Mouse (Mus musculus) T-helper 1 cell (primary cell): ENCODE measurements around the gene Shisa5.

Experiments used
- in situ Hi-C: fragments of 300-600 bp; cut with MboI, MseI; formaldehyde crosslinking; loops from one replicate; pipeline ENCODE4 v1.15.1; 2025; ENCODE audit warnings: high pct_unique_total_duplicates

Gene Shisa5

DNA sequence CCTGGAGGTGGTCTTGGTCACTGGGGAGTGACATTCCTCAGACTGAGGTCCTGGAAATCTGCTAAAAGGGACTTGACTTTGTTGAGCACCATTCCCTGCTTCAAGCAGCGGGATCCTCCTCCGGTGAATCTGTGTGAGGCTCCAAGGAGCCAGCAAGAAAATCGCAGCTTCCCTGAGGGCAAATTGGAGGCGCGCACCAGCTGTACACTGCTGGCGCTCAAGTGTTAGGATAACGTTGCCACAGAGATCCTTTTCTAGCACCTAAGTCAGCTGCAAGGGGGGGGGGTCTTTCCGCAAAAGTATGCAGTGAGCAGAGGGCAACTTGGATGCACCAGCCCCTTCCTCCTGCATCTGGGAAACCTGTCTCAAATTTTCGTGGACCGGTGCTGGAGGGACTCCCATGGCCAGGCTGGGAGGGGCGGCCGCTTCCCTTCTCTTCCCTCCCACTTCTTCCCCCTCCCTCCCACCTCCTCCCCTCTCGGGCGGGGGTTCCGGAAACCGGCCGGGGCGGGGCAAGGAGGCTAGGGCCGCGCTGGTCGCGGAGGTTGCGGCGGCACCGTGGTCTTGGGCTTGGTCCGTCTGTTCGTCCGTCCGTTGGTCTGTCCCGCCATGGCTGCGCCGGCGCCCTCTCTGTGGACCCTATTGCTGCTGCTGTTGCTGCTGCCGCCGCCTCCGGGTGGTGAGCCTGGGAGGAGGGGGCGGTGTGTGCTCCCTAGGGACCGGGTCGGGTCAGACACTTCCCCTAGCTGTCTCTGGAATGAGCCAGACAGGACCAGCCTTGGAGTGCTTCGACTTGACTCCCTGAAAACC, at the start of gene Shisa5:
Gene Shisa5, plus strand, starts transcription at position 480 of the 810 bp plus-strand sequence.
- in situ Hi-C loops = no loop called here

DNA sequence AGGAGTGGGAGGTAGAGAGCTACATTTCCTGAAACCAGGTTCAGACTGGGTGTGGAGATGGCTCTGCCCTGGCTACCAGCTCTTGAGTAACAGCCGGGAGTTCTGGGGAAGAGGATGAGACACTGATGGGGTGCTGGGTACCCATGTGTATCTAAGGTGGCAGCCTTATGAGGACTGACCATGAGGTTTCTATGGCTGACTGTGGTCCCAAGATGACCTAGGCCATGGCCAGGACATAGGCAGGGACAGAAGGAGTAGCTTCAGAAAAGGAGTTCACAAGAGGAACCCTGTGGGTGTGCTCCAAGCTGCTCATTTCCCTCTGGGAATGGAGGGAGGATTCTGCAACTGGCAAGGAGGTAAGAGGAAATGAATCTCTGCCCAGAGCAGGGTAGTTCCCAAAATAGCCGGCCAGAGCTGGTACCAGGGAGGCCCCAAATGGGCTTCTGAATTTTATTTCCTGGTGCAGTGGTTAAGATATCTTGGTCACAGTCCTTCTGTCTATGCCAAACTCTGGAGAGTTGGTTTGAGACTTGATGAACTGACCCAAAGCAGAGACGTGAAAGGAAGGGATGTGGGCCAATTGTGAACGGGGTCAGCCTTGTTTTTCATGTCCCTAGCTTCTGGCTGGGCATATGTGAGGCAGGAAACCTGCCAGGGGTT, 48.4 kb upstream of the Shisa5 start:
- in situ Hi-C loops = loop anchor here (5.0 to 10.0 kb wide), 2 partner anchors 67 to 1255 kb away; partner anchors contain the start of genes Cspg5 and Trex1

DNA sequence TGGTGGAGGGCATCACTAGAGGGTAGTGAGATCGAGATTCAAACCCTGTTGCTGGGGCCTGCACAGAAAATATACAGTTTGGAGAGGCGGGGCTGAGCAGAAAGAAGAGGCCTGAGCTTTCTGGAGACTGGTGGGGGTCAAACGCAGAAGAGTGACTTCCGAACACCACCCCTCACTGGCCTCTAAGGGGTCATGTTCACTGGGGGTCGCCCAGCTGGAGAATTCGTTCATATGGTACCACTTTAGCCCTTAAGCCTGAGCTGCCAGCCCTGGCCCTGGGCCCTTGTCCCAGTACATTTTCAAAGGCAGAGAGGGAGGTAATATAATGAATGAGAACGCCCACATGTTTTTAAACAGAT, 47.9 kb upstream of the Shisa5 start:
- in situ Hi-C loops = loop anchor here (5.0 kb wide), 1 partner anchor 67 kb away; the partner anchor contains the start of gene Trex1

DNA sequence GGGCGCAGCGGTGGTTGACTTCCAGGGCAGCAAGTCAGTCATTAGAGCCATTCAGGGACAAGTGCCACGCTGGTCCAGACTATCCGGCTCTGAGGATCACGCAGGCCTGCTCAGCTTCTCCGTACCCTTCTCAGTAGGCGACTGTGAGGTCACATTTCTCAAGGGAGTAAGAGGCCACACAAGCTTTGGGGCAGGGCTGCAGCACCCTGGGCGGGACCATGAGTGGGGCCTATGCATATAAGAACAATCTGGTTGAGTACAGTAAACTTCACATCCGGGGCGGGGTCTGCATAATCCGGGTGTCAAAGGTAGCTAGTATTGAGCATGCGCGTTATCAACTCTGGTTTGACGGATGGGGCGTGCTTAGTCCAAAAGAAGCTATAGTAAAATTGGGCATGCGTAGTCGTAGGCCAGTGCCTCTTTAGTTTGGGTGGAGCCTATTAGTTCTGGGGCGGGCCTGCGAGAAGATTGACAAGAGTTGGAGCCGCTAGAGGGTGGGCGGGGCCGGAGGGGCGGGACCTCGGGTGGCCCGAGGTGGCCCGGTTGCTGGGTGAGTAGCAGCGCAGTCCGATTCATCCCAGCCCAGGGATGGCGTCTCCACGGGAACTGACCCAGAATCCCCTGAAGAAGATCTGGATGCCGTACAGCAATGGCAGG, 46.8 kb upstream of the Shisa5 start, which contains the start of gene Pfkfb4:
Gene Pfkfb4, plus strand, starts transcription at position 351 of the 657 bp plus-strand sequence.
- in situ Hi-C loops = loop anchor here (5.0 kb wide), 1 partner anchor 66 kb away; the partner anchor contains the start of gene Trex1

DNA sequence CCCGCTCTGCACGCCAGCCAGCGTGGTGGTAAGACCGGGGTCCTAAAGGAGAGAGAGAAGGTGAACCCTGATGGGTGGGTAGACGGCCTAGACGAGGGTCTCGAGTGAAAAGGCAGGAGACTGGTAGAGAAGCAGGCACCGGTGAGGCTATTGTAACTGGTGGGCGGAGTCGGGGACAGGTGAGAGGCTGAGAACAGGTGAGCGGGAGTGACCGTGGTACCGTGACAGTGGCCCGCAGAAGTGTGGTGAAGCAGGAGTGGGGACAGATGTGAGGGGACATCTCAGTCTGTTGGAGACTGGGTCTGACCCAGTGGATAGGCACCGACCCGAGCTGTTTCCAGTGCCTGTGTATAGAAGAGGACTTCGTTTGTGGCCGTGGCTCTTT, 46.3 kb upstream of the Shisa5 start:
- in situ Hi-C loops = loop anchor here (5.0 kb wide), 1 partner anchor 65 kb away; the partner anchor contains the start of gene Trex1

GRCm38 (mm10) chr9:108992620-108993361, 45.6 kb upstream of the Shisa5 start:
- in situ Hi-C loops = loop anchor here (5.0 kb wide), 1 partner anchor 65 kb away; the partner anchor contains the start of gene Trex1

DNA sequence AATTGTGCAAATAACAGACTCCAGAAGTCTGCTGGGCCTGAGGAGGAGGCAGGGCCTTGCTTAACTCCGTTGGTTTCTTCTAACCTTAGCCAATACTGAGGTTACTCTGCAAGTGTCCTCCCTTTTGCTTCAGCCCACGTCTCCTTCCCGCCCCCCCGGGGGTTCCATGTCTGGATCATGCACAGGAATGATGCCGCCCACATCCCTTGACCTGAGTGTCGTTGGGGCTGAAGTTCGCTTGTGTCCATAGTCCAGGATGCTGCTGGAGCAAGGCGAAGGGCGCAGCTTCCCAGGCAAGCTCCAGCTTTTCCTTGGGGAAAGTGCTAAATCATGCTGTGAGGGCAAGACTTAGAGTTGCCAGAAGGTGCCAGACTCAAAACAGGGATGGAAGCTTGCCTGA, 42.0 kb upstream of the Shisa5 start:
- in situ Hi-C loops = no loop called here

DNA sequence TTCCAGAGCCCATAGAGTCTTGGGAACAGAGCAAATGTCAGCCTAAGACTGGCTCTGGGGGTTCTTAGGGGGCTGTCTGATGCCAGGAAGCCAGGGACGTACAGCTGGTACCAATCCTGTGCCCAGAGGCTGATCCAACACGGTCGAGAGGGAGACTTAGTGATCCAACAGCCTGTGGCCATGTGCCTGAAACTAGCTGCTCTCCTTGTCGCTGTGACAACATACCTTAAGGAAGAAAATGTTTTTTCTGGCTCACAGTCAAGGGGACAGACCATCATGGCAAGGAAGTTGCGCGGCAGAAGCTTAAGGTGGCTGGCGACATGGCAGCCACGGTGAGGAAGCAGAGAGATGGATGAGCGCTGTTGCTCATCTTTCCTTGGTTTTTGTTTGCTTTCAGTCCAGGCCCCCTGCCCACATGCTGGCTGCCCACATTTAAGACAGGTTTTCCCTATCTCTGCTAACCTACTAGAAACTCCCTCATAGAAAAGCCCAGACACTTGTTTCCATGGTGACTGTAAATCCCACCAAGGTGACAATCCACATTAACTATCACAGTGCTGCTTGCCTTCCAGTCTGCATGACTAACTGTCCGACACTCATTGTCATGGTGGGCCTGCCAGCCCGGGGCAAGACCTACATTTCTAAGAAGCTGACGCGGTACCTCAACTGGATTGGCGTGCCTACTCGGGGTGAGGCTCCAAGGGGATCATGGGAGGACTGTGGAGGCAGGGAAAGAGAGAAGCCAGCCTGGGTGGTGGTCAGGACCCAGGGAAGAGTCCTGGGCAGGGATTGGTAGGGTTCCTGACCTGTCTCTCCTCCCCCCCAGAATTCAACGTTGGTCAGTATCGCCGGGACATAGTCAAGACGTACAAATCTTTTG, 39.8 kb upstream of the Shisa5 start:
- in situ Hi-C loops = no loop called here

- in situ Hi-C loops = no loop called here
Observed at GRCm38 (mm10) chr9:108999167-108999526, 39.2 kb upstream of the Shisa5 start.

DNA sequence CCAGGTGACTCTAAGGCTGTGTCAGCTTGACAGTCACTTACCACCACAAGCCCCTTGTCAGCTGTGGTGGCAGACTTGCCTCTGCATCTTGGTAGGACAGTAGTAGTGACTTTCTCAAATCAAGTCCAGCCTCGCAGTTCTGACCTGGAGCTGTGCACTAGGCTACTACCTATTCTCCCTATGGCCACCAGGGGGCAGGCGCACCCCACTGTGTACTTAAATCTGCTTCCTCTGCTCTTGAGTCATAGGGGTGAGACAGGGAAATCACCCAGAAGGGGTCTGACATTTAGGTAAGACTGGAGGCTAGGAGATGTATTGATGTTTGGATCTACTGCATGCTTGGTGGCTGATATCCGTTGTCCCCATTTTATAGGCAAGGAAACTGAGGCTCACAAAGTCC, 37.6 kb upstream of the Shisa5 start:
- in situ Hi-C loops = loop anchor here (10.0 kb wide), 1 partner anchor 794 kb away; the partner anchor contains the start of gene Fbxw27

DNA sequence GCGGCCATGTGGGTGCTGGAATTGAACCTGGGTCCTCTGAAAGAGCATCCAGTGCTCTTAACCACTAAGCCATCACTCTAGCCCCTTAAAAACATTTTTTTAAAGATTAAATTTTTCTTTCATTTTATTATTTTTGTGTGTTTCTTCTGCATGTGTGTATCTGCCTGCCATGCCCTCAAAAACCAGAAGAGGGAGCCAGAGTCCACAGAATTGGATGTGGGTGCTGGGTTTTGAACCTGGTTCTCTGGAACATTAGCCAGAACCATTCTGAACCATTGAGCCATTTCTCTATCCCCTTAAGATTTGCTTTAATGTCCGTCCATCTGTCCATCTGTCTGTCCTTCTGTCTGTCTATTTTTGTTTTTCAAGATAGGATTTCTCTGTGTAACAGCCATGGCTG, 35.2 kb upstream of the Shisa5 start:
- in situ Hi-C loops = loop anchor here (10.0 kb wide), 1 partner anchor 792 kb away; the partner anchor contains the start of gene Fbxw27

DNA sequence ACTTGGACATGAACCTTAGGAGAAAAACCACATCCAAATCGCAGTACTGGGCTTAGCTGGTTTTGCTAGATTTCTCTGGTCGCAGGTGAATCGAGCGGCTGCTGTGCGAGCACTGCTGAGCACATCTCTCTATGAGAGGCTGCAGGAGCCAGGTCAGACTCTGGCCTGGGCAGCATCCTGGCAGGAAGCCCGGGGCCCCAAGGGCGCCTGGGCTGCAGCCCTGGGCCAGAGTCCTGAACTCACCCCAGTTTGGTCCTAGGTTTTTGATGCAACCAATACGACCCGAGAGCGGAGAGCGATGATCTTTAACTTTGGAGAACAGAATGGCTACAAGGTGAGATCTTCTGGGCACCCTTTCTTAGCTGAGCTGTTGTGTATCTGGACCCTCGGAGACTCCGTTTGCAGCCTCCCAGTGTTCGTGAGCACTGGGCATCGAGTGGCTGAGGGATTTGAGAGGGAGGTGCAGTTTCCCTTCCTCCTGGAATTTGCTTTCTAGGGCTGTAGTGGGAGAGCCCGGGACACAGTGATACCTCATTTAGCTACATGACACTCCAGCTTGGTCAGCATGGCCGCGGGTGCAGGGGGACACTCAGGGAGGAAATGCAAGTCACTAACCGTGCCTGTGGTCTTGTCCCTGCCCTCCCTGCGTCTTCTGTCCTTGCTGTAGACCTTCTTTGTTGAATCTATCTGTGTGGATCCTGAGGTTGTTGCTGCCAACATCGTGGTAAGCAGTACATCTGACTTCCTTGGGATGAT, 31.2 kb upstream of the Shisa5 start:
- in situ Hi-C loops = loop anchor here (5.0 to 10.0 kb wide), 2 partner anchors 605 to 788 kb away; partner anchors contain the start of gene Fbxw27

DNA sequence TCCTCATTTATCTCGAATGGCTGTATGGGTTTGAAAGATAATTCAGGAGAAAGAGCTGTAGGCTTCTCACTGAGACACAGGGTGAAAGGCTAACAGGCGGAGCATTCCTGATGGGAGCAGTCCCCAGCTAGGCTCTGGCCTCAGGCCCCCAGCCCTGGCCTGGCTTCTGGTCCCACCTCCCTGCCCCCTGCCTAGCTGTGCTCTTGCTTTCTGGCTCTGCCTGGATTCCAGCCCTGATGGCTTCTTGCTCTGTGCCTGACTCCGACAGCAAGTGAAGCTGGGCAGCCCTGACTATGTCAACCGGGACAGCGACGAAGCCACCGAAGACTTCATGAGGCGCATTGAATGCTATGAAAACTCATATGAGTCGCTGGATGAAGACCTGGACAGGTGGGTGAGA, 30.3 kb upstream of the Shisa5 start:
- in situ Hi-C loops = loop anchor here (5.0 to 10.0 kb wide), 2 partner anchors 604 to 787 kb away; partner anchors contain the start of gene Fbxw27

DNA sequence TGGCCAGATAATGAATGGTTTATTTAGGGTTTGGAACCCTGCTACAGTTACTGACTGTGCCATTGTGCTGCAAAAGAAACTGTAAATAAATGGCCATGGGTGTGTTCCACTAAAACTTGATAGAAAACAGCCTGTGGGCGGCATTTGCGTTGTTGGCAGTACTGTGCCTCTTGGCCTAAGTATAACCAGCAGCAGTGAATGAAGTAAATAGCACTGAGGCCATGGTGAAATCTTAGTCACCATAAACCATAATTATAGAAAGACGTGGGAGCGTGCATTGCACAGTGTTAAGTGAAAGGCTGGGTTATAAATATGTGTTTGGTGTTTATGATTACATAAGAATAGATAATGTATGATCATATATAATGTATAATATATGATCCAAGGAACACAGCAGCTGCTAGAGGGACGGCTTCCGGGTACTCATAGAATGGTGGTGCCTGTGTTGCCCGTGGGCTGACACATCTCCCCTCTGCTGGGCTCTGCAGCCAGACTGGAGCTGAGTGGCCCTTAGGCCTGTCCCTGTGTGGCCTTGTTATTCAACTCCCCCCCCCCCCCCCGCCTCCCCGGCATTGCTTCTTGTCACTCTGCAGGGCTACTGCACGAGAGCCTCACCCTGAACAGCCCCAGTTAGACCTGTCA, 29.2 kb upstream of the Shisa5 start:
- in situ Hi-C loops = loop anchor here (5.0 to 10.0 kb wide), 2 partner anchors 603 to 786 kb away; partner anchors contain the start of gene Fbxw27

DNA sequence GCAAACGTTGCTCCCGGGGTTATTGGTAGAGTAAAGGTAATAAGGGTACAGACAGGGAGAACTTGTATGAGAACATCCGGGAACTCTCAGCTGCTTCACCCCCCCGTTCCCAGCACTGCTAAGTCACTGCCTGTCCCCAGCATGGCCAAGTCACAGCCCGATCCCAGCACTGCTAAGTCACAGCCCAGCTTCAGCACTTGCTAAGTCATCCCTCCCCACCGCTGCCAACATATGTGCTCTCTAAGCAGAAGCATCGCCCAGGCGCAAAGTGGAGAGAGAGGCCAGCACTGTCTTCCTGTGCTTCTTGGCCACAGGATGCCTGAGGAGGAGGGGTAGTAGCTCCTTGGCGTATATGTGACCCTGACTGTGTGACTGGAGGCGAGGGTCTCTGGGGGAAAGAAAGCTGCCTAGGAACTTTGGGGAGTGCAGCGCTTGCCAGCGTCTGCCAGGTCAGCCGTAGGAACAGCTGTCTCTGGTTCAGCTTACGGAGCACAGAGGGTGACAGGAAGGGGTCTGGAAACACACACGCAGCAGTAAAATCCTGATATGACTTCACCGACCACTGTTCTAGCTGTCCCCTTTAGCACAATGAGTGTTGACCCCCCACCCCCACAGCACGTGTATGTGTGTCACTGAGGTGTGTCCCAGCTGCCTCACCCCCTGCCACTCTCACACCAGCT, 28.6 kb upstream of the Shisa5 start:
- in situ Hi-C loops = loop anchor here (5.0 to 10.0 kb wide), 3 partner anchors 108 to 785 kb away; partner anchors contain the start of gene Fbxw27

DNA sequence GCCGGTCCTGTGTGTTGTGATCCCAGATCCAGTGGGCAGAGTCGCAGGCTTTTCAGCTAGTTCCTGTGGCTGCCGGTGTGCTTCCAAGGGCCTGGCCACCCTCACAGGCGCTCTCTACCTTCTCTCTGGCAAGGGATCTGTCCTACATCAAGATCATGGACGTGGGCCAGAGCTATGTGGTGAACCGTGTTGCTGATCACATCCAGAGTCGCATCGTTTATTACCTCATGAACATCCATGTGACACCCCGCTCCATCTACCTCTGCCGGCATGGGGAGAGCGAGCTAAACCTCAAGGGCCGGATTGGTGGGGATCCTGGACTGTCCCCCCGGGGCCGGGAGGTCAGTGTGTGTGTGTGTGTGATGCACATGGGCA, 28.1 kb upstream of the Shisa5 start:
- in situ Hi-C loops = loop anchor here (5.0 kb wide), 1 partner anchor 107 kb away; no protein-coding TSS in a partner anchor

DNA sequence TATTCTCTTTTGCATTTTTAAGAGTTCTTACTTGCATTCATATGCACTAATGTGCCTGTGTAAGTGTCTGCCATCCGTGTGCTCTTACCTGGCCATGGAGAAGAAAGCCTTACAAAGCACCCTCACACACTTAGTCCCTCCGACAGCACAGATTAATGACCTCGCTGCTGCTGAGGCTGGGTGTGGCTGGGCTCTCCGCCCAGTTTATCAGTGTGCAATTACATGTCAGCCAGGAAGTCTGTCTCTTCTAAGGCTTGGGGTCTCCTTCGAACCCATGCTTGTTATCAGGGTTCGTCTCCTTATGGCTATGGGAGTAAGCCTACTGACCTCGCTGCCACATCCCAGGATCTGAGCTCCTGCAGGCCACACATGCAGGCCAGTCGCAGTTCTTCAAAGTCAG, 23.0 kb upstream of the Shisa5 start:
- in situ Hi-C loops = no loop called here

DNA sequence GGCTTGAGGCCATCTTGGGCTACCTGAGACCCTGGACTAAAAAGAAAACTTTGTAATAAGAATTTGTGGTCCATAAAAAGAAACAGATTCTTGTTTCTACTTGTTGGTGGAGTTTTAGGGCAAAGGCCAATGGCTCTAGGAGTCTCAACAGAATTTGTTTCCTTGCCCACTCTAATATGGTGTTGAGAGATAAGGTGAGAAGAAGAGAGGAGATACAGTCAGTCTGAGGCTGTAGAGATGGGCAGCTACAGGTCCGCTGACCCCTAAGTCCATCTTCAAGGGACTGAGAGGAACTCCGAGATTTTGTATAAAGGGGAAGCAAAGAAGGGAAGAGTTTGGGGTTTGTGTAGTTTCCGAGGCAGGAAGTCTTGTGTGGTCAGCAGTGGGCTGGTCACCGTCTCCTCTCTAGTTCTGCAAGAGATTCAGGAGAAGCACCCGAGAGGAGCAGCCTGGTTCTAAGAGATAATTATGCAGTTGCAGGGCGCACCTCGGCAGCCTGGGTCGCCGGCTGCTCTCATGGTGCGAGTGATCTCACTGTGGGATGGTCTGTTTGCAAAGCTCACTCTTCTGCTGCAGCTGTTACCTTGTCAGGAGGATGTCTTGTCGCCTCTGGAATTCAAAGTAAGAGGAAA, 21.3 kb upstream of the Shisa5 start:
- in situ Hi-C loops = no loop called here
